Mouse (Mus musculus) intestine, embryonic 15.5 days (tissue): Measurements from ENCODE around the gene Med26. TPM values are rescaled to one million over a fixed set of nuclear protein-coding genes. Genes with fewer than 3 reads are reported as not detected.

Experiments used
- ATAC-seq: fragments of 200-750 bp; cut with Nextera tagmentation; 2 replicates; pipeline ENCODE4 v1.8.0; 2017; ENCODE audit warnings: moderate TSS enrichment, moderate library complexity
- H3K27ac ChIP-seq: fragments of 300-500 bp; sonication (generic); 2 replicates; pipeline ENCODE4 v1.5.1; 2015; ENCODE audit warnings: mild to moderate bottlenecking, inconsistent platforms
- H3K27me3 ChIP-seq: fragments of 300-500 bp; sonication (generic); replicated peaks from 2 replicates; pipeline ENCODE4 v1.6.1; 2015; ENCODE audit warnings: inconsistent platforms
- H3K36me3 ChIP-seq: fragments of 300-500 bp; sonication (generic); 2 replicates; pipeline ENCODE4 v1.6.1; 2015; ENCODE audit warnings: inconsistent platforms
- H3K4me1 ChIP-seq: fragments of 300-500 bp; sonication (generic); replicated peaks from 2 replicates; pipeline ENCODE4 v1.6.1; 2015; ENCODE audit warnings: inconsistent platforms
- H3K4me2 ChIP-seq: fragments of 300-500 bp; sonication (generic); replicated peaks from 2 replicates; pipeline ENCODE4 v1.6.1; 2015; ENCODE audit warnings: mild to moderate bottlenecking, inconsistent platforms
- H3K4me3 ChIP-seq: fragments of 300-500 bp; sonication (generic); replicated peaks from 2 replicates; pipeline ENCODE4 v1.5.1; 2015; ENCODE audit warnings: inconsistent platforms
- H3K9ac ChIP-seq: fragments of 300-500 bp; sonication (generic); 2 replicates; pipeline ENCODE4 v1.6.1; 2015; ENCODE audit warnings: inconsistent platforms
- H3K9me3 ChIP-seq: fragments of 300-500 bp; sonication (generic); 2 replicates; pipeline ENCODE4 v1.6.1; 2016; ENCODE audit warnings: inconsistent platforms
- WGBS: fragments of 180-500 bp; shearing (Covaris S2); methylation state at CpG from one replicate; pipeline ENCODE4 v1.1.7; 2015; 5-methylcytosine and 5-hydroxymethylcytosine counted together
- polyA plus RNA-seq: library from polyadenylated mRNA; unstranded; fragments of >200 nt; fragmentation: Nextera tagmentation; extraction: Ambion mirVana; gene quantifications from 2 replicates; pipeline ENCODE4 v1.2.1, GENCODE M21; 2015

The Med26 gene
- polyA plus RNA-seq, 1 experiment from 2014 or later, result 13.1 TPM

DNA sequence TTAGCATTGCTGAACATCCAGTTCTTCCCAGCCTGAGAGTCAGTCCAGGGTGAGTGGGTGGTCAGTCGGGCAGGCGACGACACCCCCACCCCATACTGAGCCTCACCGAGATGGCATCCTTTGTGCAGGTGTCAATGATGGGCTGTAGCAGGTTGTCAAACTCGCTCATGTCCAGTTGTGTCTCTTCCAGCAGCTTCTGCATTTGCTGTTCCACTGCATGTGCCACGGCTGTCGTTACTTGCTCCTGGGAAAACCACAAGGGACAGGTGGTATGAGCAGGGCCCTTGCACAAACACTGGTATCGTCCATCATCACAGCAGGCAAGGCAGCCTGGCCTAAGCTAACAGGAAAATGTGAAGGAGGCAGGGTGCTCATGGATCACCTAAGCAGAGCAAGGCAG lies 78.1 kb downstream of the Med26 start:
- WGBS, result 93% methylated on average over 8 of the region's 8 CpGs
- Histone ChIP-seq H3K4me3 (no peak overlapping the region), H3K27ac (no peak overlapping the region), H3K4me2 (no peak overlapping the region), H3K4me1 (peaks cover 8% of the 10 kb centered on the region; the same call in 1 of the 2 replicates), H3K36me3 (peaks cover 68% of the 10 kb centered on the region), H3K9me3 (no peaks in the 10 kb centered on the region), H3K9ac (no peak overlapping the region), H3K27me3 (no peaks in the 10 kb centered on the region)
- ATAC-seq, result no peak

DNA sequence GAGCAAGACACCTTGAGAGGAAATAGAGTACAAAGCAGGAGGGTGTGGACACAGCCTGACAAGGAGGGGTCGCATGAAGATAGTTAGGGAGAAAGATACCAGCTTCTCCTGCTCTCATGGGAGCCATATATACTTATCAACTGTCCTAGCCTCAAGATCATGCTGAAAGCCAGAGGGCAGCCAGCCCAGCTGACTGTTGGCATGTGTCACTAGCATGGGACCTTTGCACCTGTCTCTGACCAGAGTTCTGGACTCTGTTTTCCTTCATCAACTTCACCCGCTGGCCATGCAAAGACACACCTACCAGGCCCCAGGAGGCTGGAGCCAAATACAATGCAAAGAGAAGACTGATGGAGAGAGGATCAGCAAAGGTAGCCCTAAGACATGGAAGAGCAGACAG lies 78.8 kb downstream of the Med26 start:
- 92% methylated on average over 2 of the region's 2 CpGs for WGBS
- H3K27ac ChIP-seq, result no peak overlapping the region
- H3K9ac ChIP-seq, result no peak overlapping the region
- no peak overlapping the region for H3K4me3 ChIP-seq
- H3K36me3 ChIP-seq, result peaks cover 73% of the 10 kb centered on the region
- no peaks in the 10 kb centered on the region for H3K27me3 ChIP-seq
- ATAC-seq, result no peak
- no peak overlapping the region for H3K4me2 ChIP-seq
- H3K9me3 ChIP-seq, result no peaks in the 10 kb centered on the region
- peaks cover 8% of the 10 kb centered on the region; the same call in 1 of the 2 replicates for H3K4me1 ChIP-seq

DNA sequence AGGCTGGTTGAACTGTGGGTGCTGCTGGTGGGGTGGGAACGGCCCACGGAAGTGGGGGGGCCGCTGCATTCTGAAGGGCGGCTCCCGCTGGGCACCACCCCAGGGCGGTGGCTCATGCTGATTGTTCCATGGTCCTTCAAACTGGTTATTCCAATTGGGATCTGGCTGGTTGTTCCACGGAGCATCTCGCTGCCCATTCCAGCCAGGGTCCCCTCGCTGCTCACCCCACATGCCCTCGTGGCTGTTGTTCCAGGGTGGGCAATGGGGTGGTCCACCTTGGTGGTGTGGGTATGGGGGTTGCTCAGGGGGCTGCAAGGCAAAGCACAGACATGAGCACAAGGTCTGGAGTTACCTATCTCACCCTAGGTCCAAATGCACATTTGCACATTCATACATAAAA lies 83.9 kb downstream of the Med26 start:
- Histone ChIP-seq H3K36me3 (peaks cover 87% of the 10 kb centered on the region), H3K9ac (no peak overlapping the region), H3K9me3 (no peaks in the 10 kb centered on the region), H3K4me1 (no peaks in the 10 kb centered on the region), H3K27ac (no peak overlapping the region), H3K27me3 (no peaks in the 10 kb centered on the region), H3K4me3 (no peak overlapping the region), H3K4me2 (no peak overlapping the region)
- WGBS, result 93% methylated on average over 10 of the region's 10 CpGs
- no peak for ATAC-seq

DNA sequence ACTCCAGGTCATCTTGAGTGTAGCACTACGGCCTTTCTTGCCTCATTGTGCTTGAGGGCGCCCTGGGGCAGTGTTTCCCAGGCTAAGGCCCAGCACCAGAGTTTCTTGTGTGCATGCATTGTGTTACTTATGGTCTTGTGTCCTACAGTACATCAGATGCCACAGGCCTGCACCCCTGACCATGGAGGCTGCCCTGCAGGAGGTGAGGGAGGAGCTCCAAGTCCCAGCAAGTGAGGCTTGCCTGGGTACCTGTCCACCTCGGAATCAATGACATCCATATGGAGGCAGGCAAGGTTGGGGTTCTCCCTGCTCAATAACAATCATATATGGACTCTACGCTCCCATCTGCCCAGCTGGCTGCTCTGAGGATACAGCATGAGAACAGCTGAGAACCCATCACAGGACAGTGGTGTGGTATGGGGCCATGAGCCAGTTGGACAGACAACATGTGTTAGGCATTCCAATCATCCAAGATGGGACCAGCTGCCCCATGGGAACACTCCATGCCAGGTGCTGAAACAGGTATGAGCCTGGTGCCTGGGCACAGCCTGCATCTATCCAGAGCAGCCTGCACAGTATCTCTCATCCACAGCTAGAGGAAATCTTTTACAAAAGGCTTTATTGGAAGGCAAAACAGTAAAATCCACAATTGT lies 88.1 kb downstream of the Med26 start:
- WGBS, result 91% methylated on average over 4 of the region's 4 CpGs
- Histone ChIP-seq H3K4me1 (no peaks in the 10 kb centered on the region), H3K4me2 (no peak overlapping the region), H3K9me3 (no peaks in the 10 kb centered on the region), H3K4me3 (no peak overlapping the region), H3K9ac (no peak overlapping the region), H3K36me3 (peaks cover 58% of the 10 kb centered on the region), H3K27ac (no peak overlapping the region), H3K27me3 (no peaks in the 10 kb centered on the region)
- ATAC-seq, result no peak

DNA sequence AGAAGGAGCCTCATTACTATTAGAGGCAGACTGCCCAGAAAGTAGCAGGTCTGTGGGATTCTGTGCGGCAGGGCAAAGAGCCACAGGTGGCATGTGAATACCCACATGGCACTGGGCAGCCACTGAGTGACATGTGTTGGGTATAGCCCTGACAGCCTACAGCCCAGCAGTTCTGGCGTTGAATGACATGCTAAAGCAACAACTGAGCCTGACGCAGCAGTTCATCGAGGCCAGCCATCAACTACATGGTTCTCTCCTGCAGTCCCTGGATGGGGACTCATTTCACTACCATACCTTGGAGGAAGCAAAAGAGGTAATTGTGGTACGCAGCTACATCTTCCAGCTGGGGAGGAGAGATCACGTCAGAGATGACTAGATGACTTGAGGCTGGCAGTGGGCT lies 89.6 kb downstream of the Med26 start:
- Histone ChIP-seq H3K27ac (no peak overlapping the region), H3K9ac (no peak overlapping the region), H3K4me3 (no peak overlapping the region), H3K4me2 (no peak overlapping the region), H3K4me1 (no peaks in the 10 kb centered on the region), H3K36me3 (peaks cover 52% of the 10 kb centered on the region), H3K27me3 (no peaks in the 10 kb centered on the region), H3K9me3 (no peaks in the 10 kb centered on the region)
- 82% methylated on average over 6 of the region's 6 CpGs for WGBS
- ATAC-seq, result no peak

DNA sequence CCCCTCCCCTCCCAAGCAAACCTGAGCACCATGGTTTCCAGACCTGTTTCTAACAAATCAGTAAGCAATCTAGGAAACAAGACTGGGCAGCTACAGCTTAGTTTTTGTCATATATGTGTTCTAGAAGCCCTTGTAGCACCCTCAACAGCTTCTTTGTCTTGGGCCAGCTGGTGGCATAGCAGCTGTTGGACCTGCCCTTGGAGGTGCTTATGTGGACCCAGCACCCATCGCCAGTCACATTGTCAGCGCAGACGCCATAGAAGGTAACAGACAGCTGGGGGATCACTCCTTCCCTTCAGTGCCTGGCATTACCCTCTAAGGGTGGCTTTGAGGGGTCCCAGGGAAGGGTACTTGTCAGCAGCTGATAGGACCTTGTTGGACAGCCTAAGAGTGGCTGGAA lies 90.3 kb downstream of the Med26 start:
- Histone ChIP-seq H3K4me1 (no peaks in the 10 kb centered on the region), H3K4me3 (no peak overlapping the region), H3K9ac (no peak overlapping the region), H3K27me3 (no peaks in the 10 kb centered on the region), H3K4me2 (no peak overlapping the region), H3K36me3 (peaks cover 46% of the 10 kb centered on the region), H3K27ac (no peak overlapping the region), H3K9me3 (no peaks in the 10 kb centered on the region)
- WGBS, result 88% methylated on average over 3 of the region's 3 CpGs
- ATAC-seq, result no peak

DNA sequence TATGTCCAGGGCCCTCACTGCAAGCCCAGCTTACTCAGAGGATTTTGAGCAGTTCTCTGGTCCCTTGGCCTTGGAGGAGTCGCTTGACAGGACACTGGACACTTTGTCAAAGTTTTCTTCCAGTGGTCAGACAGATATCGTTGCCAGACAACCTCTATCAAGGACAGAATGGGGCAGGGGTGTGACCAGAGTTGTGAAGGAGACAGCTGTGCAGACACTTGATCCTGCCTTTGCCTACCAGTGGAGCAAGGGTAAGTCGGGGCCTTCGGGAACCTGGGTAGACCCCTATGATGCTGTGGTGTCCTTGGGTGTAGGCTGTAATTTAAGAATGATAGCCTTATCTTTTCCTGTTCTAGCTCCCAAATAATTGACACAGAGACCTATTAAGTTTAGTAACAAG lies 92.8 kb downstream of the Med26 start:
- H3K36me3 ChIP-seq, result peaks cover 26% of the 10 kb centered on the region
- ATAC-seq, result no peak
- WGBS, result 86% methylated on average over 4 of the region's 4 CpGs

DNA sequence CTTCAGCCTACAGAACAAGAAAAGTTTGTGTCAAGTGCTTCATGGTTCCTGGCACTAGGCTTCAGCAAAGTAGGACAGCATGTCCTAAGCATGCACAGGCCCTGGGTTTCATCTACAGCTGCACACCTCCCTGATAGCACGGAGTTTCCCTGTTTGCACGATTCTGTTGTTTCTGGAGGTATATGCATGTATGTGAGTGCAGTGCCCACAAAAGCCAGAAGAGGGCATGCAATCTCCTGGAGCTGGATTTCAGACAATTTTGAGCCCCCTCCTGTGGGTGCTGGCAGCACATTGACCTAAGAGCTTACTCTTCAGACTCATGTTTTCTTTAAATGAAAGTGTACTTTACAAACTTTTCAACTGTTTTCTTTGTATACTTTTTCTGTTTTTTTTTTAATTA lies 94.2 kb downstream of the Med26 start:
- Histone ChIP-seq H3K27me3 (no peaks in the 10 kb centered on the region), H3K27ac (no peak overlapping the region), H3K9me3 (no peaks in the 10 kb centered on the region), H3K9ac (no peak overlapping the region), H3K4me3 (no peak overlapping the region), H3K4me1 (no peaks in the 10 kb centered on the region), H3K4me2 (no peak overlapping the region), H3K36me3 (peaks cover 29% of the 10 kb centered on the region; the same call in 1 of the 2 replicates)
- WGBS, result 94% methylated on average over 2 of the region's 2 CpGs
- ATAC-seq, result no peak

More for the DNA sequence above, 92.8 kb downstream of the Med26 start:
- H3K4me2 ChIP-seq, result no peak overlapping the region
- no peaks in the 10 kb centered on the region for H3K27me3 ChIP-seq
- no peak overlapping the region for H3K4me3 ChIP-seq
- no peak overlapping the region for H3K9ac ChIP-seq
- H3K27ac ChIP-seq, result no peak overlapping the region
- H3K4me1 ChIP-seq, result no peaks in the 10 kb centered on the region
- no peaks in the 10 kb centered on the region for H3K9me3 ChIP-seq

DNA sequence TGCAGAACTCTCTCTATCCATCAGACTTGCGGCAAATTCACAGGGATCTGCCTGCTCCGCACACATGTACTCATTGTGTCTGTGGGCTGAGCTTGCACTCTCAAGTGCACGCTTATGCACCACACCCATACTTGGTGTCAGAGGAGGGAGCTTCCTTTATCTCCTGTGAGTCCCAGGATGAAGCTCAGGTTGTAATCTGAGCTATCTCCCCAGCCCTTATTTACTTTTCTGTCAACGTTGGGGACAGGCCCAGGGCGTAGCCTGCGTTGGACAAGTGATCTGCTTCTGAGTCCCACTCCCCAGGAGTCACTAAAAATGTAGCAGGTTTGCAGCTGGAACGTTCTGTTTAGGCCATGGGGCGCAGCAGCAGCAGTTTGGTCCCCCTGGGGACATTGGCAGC lies 96.6 kb downstream of the Med26 start:
- WGBS, result 61% methylated on average over 8 of the region's 8 CpGs
- no peak overlapping the region for H3K4me2 ChIP-seq
- H3K9ac ChIP-seq, result no peak overlapping the region
- 0 out of 2 replicates have a peak, but pooled peaks have one; percentile 28 for ATAC-seq
- H3K4me3 ChIP-seq, result no peak overlapping the region
- H3K36me3 ChIP-seq, result peaks cover 24% of the 10 kb centered on the region; the same call in 1 of the 2 replicates
- H3K27ac ChIP-seq, result no peak overlapping the region
- no peaks in the 10 kb centered on the region for H3K9me3 ChIP-seq
- no peaks in the 10 kb centered on the region for H3K4me1 ChIP-seq
- H3K27me3 ChIP-seq, result no peaks in the 10 kb centered on the region

DNA sequence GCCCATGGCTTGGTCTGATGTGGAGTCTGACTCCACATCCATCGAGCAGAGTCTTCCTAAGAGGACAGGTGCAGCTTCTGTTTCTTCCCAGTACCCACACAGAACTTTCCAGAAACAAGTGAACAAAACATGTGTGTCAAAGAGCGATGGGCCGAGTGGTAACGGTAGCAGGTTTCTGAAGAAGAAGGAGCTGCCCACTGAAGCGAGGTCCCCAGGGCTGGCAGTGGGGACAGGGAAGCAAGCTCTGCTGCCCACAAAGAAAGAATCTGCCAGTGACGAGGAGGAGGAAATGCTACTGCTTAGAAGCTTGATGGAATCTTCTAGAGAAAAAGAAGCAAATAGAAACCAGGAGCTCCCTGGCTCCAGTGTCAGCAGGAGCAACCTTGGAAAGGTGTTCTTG lies 103.0 kb downstream of the Med26 start:
- Histone ChIP-seq H3K27me3 (no peaks in the 10 kb centered on the region), H3K27ac (no peak overlapping the region), H3K4me2 (no peak overlapping the region), H3K36me3 (peaks cover 8% of the 10 kb centered on the region; the same call in 1 of the 2 replicates), H3K4me3 (no peak overlapping the region), H3K4me1 (0 out of 2 replicates have a peak, but pooled peaks cover 3% of the 10 kb centered on the region), H3K9me3 (no peaks in the 10 kb centered on the region), H3K9ac (no peak overlapping the region)
- 92% methylated on average over 6 of the region's 6 CpGs for WGBS
- no peak for ATAC-seq

Other genes starting within 250 kb of the Med26 start
- 21.5 and 24.3 TPM in 2 replicates for gene Gm10282, start 243.0 kb downstream of the Med26 start, polyA plus RNA-seq
- 6.6 and 7.2 TPM in 2 replicates for gene Klf2, start 229.2 kb downstream of the Med26 start, polyA plus RNA-seq
- 43.6 and 45.5 TPM in 2 replicates for gene Eps15l1, start 126.8 kb downstream of the Med26 start, polyA plus RNA-seq
- 0.98 and 1.1 TPM in 2 replicates for gene Calr3, start 104.4 kb downstream of the Med26 start, polyA plus RNA-seq
- 11.8 and 11.9 TPM in 2 replicates for gene 1700030K09Rik, start 104.4 kb downstream of the Med26 start, polyA plus RNA-seq
- 47.4 and 49.6 TPM in 2 replicates for gene Cherp, start 73.0 kb downstream of the Med26 start, polyA plus RNA-seq
- 17.3 and 19.8 TPM in 2 replicates for gene Slc35e1, start 55.7 kb downstream of the Med26 start, polyA plus RNA-seq
- 115 and 127 TPM in 2 replicates for gene Smim7, start 22.8 kb upstream of the Med26 start, polyA plus RNA-seq
- gene Tmem38a, start 23.8 kb upstream of the Med26 start, polyA plus RNA-seq, result 12.6 and 13.3 TPM in 2 replicates
- 0.08 and 0.14 TPM in 2 replicates for gene Nwd1, start 98.4 kb upstream of the Med26 start, polyA plus RNA-seq
- 132 and 150 TPM in 2 replicates for gene Sin3b, start 175.0 kb upstream of the Med26 start, polyA plus RNA-seq
- gene F2rl3, start 213.6 kb upstream of the Med26 start, polyA plus RNA-seq, result 3.5 TPM in 2 replicates